Mouse (Mus musculus): ENCODE data around the gene Per2. TPM values are rescaled to one million over a fixed set of nuclear protein-coding genes. Genes with fewer than 3 reads are reported as not detected.

The Per2 gene
- polyA plus RNA-seq, 2 experiments: 2.2 to 3.3 TPM

DNA sequence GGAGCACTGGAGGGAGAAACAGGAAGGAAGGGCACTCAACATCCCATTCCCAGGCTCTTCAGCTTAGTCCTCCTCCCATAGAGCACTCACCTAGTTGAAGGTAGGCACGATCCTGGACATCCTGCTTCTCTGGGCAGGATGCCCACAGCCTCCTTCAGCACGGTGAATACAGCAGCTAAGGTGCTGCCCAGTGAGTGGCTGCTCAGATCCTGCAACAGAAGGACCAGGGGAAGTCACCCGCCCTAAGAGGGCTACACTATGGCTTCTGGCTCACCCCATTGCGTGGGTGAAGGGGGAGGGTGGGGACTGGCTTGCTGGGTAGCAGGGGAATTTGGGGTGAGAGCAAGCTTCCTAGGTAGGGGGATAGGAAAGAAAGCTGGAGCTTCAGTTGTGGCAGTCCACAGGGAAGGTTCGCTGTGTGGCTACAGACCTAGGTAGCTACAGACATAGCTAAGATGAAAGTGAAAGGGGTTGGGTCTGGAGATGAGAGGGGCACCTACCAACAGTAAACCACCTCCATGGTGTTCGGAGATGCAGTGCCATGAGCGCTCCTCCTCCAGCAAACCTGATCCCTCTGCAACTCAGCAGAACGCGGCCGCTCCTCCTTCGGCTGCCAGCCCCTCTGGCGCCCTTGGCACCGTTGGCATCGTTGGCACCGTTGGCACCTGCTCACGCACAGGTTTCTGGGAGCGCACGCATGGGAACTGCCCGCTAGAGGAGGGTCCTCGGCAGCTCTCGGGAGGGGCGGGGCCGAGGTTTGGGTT, 53.5 kb downstream of the Per2 start:
- H3K4me3 ChIP-seq (ENCODE audit: insufficient read depth in 1 of 2, low read depth in 2 of 2, low read length in 2 of 2): no peak overlapping the region
- no peak for ATAC-seq (ENCODE audit: insufficient read depth)
- H3K27ac ChIP-seq: no peak overlapping the region

DNA sequence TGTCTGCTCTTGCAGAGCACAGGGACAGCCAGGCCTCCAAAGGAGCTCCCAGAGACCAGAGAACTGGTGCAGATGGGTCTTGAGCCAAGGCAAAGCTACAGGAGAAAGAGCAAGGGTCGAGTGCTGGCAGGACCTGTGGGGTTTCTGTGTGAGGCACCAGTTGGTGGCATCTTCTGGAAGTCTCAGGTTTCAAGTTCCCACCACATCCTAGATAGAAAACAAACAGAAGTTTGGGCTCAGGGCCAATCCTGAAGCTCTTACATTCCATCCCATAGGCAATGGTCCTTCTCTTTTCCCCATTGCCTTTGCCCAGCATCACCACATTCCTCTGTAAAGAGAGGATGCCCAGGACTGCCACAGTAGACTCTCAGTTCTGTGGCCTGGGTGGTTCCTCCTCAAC, 54.1 kb downstream of the Per2 start:
- Histone ChIP-seq H3K36me3 (replicated peaks; ENCODE audit: control insufficient read depth, insufficient read depth, low read depth) (no peaks in the 10 kb centered on the region), H3K4me1 (replicated peaks; ENCODE audit: control insufficient read depth in 2 of 2, insufficient read depth in 2 of 2, low read length in 1 of 2) (no peaks in the 10 kb centered on the region), H3K4me3 (ENCODE audit: insufficient read depth in 1 of 2, low read depth in 2 of 2, low read length in 2 of 2) (no peak overlapping the region), H3K9ac (replicated peaks) (no peak overlapping the region), H3K27me3 (ENCODE audit: control insufficient read depth, insufficient read depth, low read length) (no peaks in the 10 kb centered on the region), H3K9me3 (ENCODE audit: control insufficient read depth, low read length) (no peaks in the 10 kb centered on the region), H3K27ac (no peak overlapping the region), H3K4me2 (ENCODE audit: low read depth) (no peak overlapping the region)
- DNase-seq (ENCODE audit: low read depth in 3 of 3, low spot score in 3 of 3): no peak
- WGBS (ENCODE audit: insufficient replicate concordance): 13% methylated on average over 1 of the region's 1 CpGs
- no peak for TF ChIP-seq EP300 (IDR thresholded peaks at IDR 0.05; ENCODE audit: low read depth)
- no peak for TF ChIP-seq CTCF (IDR thresholded peaks at IDR 0.05; ENCODE audit: low read depth)
- ATAC-seq (ENCODE audit: insufficient read depth): no peak

More for the DNA sequence above, 53.5 kb downstream of the Per2 start:
- H3K4me1 ChIP-seq (replicated peaks; ENCODE audit: control insufficient read depth in 2 of 2, insufficient read depth in 2 of 2, low read length in 1 of 2): no peaks in the 10 kb centered on the region
- 46% methylated on average over 23 of the region's 23 CpGs for WGBS (ENCODE audit: insufficient replicate concordance)
- H3K9ac ChIP-seq (replicated peaks): no peak overlapping the region
- H3K9me3 ChIP-seq (ENCODE audit: control insufficient read depth, low read length): no peaks in the 10 kb centered on the region
- no peak for DNase-seq (ENCODE audit: low read depth in 3 of 3, low spot score in 3 of 3)
- H3K4me2 ChIP-seq (ENCODE audit: low read depth): no peak overlapping the region
- H3K27me3 ChIP-seq (ENCODE audit: control insufficient read depth, insufficient read depth, low read length): no peaks in the 10 kb centered on the region
- TF ChIP-seq EP300 (IDR thresholded peaks at IDR 0.05; ENCODE audit: low read depth) (no peak), CTCF (IDR thresholded peaks at IDR 0.05; ENCODE audit: low read depth) (no peak)
- H3K36me3 ChIP-seq (replicated peaks; ENCODE audit: control insufficient read depth, insufficient read depth, low read depth): no peaks in the 10 kb centered on the region

DNA sequence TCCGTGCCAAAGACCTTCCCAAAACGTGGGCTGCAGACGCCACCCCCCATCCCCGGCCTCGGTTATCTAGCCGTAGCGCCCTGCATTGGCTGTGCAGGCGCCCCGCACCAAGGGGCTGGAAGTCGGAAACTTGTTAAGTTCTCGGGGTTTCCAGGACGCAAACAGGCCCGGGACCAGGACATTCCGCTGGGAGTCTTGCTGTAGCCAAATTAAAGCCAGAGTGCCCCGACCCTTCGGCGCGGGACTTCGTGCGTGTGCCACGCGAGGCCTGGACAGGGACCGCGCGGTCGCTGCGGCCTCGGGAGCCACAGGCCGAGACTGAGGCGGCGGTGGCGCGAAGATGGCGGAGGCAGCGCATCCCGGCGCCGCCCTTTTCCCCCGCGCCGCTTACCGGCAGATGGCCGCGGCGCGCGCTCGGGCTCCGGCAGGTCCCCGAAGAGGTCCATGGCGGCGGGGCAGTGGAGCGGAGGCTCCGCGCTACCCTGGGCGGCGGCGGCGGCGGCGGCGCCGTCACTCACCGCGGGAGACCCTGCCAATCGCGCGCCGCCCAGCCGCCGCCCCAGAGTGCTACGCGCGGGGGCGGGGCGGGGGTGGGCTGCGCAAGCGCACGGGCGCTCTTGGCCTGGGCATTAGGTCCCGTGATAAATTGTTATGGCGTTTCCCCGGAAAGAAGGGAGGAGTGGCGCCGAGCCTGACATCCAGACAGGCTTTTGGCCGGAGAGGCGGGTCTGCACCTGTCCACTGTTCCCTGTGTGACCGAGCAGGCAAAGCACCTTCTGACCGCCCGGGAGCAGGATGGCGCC, 60.7 kb downstream of the Per2 start, which contains the start of gene Ilkap:
Gene Ilkap, minus strand, starts transcription at position 556 of the 803 bp plus-strand sequence.
- Histone ChIP-seq H3K27ac (peak within 1 kb of the TSS; percentile 79), H3K9me3 (ENCODE audit: control insufficient read depth, low read length) (no peaks in the 10 kb centered on the region), H3K4me1 (replicated peaks; ENCODE audit: control insufficient read depth in 2 of 2, insufficient read depth in 2 of 2, low read length in 1 of 2) (peaks cover 9 to 17% of the 10 kb centered on the region in 2 experiments), H3K27me3 (ENCODE audit: control insufficient read depth, insufficient read depth, low read length) (no peaks in the 10 kb centered on the region), H3K9ac (replicated peaks) (peak within 1 kb of the TSS; percentile 95), H3K4me3 (ENCODE audit: insufficient read depth in 1 of 2, low read depth in 2 of 2, low read length in 2 of 2) (peak within 1 kb of the TSS; percentile 92 to 99), H3K4me2 (ENCODE audit: low read depth) (peak within 1 kb of the TSS; percentile 98), H3K36me3 (replicated peaks; ENCODE audit: control insufficient read depth, insufficient read depth, low read depth) (peaks cover 17% of the 10 kb centered on the region)
- TF ChIP-seq EP300 (IDR thresholded peaks at IDR 0.05; ENCODE audit: low read depth): no peak
- no peak for TF ChIP-seq CTCF (IDR thresholded peaks at IDR 0.05; ENCODE audit: low read depth)
- DNase-seq (ENCODE audit: low read depth in 3 of 3, low spot score in 3 of 3) (peak; percentile 77 to 85 (median 77)), ATAC-seq (ENCODE audit: insufficient read depth) (peak; percentile 98)
- under 1% methylated on average over 91 of the region's 91 CpGs for WGBS (ENCODE audit: insufficient replicate concordance)

DNA sequence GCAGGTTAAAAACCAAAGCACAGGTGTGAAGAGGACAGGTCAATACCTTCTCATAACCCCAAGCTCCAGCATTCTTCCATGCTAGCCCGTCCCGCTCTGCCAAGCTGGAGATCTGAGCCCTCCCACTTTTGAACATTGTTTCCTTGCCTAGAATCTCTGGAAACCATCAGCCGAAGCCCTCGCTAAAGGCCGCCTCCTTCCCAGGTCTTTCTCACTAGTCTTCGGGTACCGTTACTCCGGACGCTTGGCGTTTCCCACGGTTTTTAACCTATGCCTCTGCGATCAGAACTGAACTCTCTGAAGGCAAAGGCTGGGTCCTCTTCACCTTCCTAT, 61.2 kb downstream of the Per2 start:
- Histone ChIP-seq H3K9me3 (ENCODE audit: control insufficient read depth, low read length) (no peaks in the 10 kb centered on the region), H3K9ac (replicated peaks) (peak overlapping the region; percentile 95), H3K4me3 (ENCODE audit: insufficient read depth in 1 of 2, low read depth in 2 of 2, low read length in 2 of 2) (peak overlapping the region; percentile 92 to 99), H3K27ac (peak overlapping the region; percentile 79), H3K27me3 (ENCODE audit: control insufficient read depth, insufficient read depth, low read length) (no peaks in the 10 kb centered on the region), H3K4me1 (replicated peaks; ENCODE audit: control insufficient read depth in 2 of 2, insufficient read depth in 2 of 2, low read length in 1 of 2) (peaks cover 9 to 17% of the 10 kb centered on the region in 2 experiments), H3K36me3 (replicated peaks; ENCODE audit: control insufficient read depth, insufficient read depth, low read depth) (peaks cover 22% of the 10 kb centered on the region), H3K4me2 (ENCODE audit: low read depth) (peak overlapping the region; percentile 98)
- TF ChIP-seq EP300 (IDR thresholded peaks at IDR 0.05; ENCODE audit: low read depth): no peak
- TF ChIP-seq CTCF (IDR thresholded peaks at IDR 0.05; ENCODE audit: low read depth): no peak
- no peak for ATAC-seq (ENCODE audit: insufficient read depth)
- DNase-seq (ENCODE audit: low read depth in 3 of 3, low spot score in 3 of 3): no peak
- WGBS (ENCODE audit: insufficient replicate concordance): under 1% methylated on average over 12 of the region's 12 CpGs

DNA sequence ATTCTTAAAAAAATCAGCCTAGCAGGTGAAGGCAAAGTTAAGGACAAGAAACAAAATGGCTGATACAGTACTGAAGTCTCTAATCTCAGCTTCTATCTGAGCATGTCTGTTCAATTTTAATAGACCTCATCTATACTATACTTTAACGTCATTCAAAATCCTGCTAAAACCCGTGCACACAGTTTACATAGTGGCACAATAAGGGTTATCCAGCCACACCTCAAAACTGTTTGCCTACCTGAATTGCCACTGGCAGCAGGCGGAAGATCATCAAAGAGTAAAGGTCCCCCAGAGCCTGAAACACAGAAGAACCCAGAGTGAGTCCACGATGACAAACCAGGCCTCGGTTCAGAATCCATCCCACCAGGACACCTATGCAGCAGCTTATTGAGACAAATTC, 68.8 kb downstream of the Per2 start:
- H3K9me3 ChIP-seq (ENCODE audit: control insufficient read depth, low read length): no peaks in the 10 kb centered on the region
- WGBS (ENCODE audit: insufficient replicate concordance): 81% methylated on average over 5 of the region's 5 CpGs
- no peak for TF ChIP-seq EP300 (IDR thresholded peaks at IDR 0.05; ENCODE audit: low read depth)
- TF ChIP-seq CTCF (IDR thresholded peaks at IDR 0.05; ENCODE audit: low read depth): no peak
- no peak for ATAC-seq (ENCODE audit: insufficient read depth)
- peaks cover 72% of the 10 kb centered on the region for H3K36me3 ChIP-seq (replicated peaks; ENCODE audit: control insufficient read depth, insufficient read depth, low read depth)
- H3K4me2 ChIP-seq (ENCODE audit: low read depth): no peak overlapping the region
- H3K9ac ChIP-seq (replicated peaks): no peak overlapping the region
- H3K27ac ChIP-seq: no peak overlapping the region
- DNase-seq (ENCODE audit: low read depth in 3 of 3, low spot score in 3 of 3): no peak
- no peak overlapping the region for H3K4me3 ChIP-seq (ENCODE audit: insufficient read depth in 1 of 2, low read depth in 2 of 2, low read length in 2 of 2)
- H3K27me3 ChIP-seq (ENCODE audit: control insufficient read depth, insufficient read depth, low read length): no peaks in the 10 kb centered on the region
- no peaks in the 10 kb centered on the region for H3K4me1 ChIP-seq (replicated peaks; ENCODE audit: control insufficient read depth in 2 of 2, insufficient read depth in 2 of 2, low read length in 1 of 2)

Data from liver, embryonic 14.5 days (tissue).